Mouse (Mus musculus): ENCODE measurements at regions not wholly inside any gene's neighbourhood (a gene's known extent, or its start where the extent isn't known, plus 50 kb on each side); places are given as distances from the start of the nearest gene placed in this dataset.
"Not testable (repeated sequence)": the region's sequence is repeated elsewhere in the genome, so short reads cannot be mapped to it uniquely, and the experiment has no call there.

DNA sequence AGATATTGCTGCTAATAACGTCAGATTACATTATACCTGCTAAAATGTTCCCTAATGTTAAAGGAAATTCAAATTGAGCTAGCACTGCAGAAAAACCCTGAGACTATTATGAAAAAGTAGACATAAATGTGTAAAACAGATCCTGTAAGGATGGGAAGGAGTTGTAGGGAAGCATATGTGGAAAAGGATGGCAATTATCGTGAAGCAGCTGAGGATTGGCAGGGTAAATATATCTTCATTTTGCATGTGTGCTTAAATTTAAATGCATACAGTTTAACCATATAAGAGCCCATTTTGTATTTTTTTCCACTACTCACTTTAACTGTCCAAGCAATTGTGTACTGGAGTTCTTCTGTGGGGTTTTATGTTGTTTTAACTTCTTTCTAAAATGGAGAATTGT, 1751.9 kb downstream of the Cntnap5b start:
- Histone ChIP-seq H3K27ac (replicated peaks; ENCODE audit: low read depth, low read length) (no peak overlapping the region), H3K4me2 (ENCODE audit: low read length) (no peak overlapping the region), H3K27me3 (ENCODE audit: control insufficient read depth, insufficient read depth, low read length) (no peaks in the 10 kb centered on the region), H3K4me1 (ENCODE audit: control insufficient read depth, insufficient read depth, low read length) (no peaks in the 10 kb centered on the region), H3K36me3 (ENCODE audit: control insufficient read depth, insufficient read depth, low read length) (no peaks in the 10 kb centered on the region), H3K4me3 (replicated peaks; ENCODE audit: low read depth, low read length) (no peak overlapping the region), H3K9me3 (ENCODE audit: control insufficient read depth, low read length) (no peaks in the 10 kb centered on the region), H3K9ac (replicated peaks; ENCODE audit: low read length) (no peak overlapping the region)
- 96% methylated on average over 2 of the region's 2 CpGs for WGBS
- DNase-seq (no peak), ATAC-seq (ENCODE audit: low FRiP score, low TSS enrichment) (no peak)

DNA sequence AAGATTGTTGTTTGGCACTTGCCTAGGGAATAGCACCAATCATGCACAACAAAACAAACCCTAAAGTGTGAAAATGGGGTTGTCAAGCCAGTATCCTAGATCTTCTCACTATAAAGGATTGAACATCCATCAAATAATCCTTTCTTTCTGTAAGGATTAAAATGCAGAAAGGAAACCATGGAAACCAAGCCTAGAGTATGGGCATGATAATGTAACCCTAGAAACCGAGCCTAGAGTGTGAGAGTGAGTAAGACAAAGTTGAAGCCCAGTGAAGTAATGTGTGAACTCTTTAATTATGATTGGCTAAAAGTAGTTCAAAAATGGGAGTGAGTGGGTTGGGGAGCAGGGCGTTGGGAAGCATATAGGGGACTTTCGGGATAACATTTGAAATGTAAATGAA, 1757.4 kb downstream of the Cntnap5b start:
- H3K36me3 ChIP-seq (ENCODE audit: control insufficient read depth, insufficient read depth, low read length): no peaks in the 10 kb centered on the region
- peak; percentile 8 for DNase-seq
- no peak overlapping the region for H3K4me3 ChIP-seq (replicated peaks; ENCODE audit: low read depth, low read length)
- H3K4me2 ChIP-seq (ENCODE audit: low read length): no peak overlapping the region
- whole genome bisulfite sequencing: 47% methylated on average over 3 of the region's 3 CpGs
- H3K9me3 ChIP-seq (ENCODE audit: control insufficient read depth, low read length): no peaks in the 10 kb centered on the region
- no peaks in the 10 kb centered on the region for H3K27me3 ChIP-seq (ENCODE audit: control insufficient read depth, insufficient read depth, low read length)
- H3K27ac ChIP-seq (replicated peaks; ENCODE audit: low read depth, low read length): no peak overlapping the region
- H3K4me1 ChIP-seq (ENCODE audit: control insufficient read depth, insufficient read depth, low read length): no peaks in the 10 kb centered on the region
- no peak for ATAC-seq (ENCODE audit: low FRiP score, low TSS enrichment)
- no peak overlapping the region for H3K9ac ChIP-seq (replicated peaks; ENCODE audit: low read length)

- Histone ChIP-seq H3K27me3 (ENCODE audit: control insufficient read depth, insufficient read depth, low read length) (no peaks in the 10 kb centered on the region), H3K9me3 (ENCODE audit: control insufficient read depth, low read length) (no peaks in the 10 kb centered on the region), H3K27ac (replicated peaks; ENCODE audit: low read depth, low read length) (no peak overlapping the region), H3K36me3 (ENCODE audit: control insufficient read depth, insufficient read depth, low read length) (no peaks in the 10 kb centered on the region), H3K4me3 (replicated peaks; ENCODE audit: low read depth, low read length) (no peak overlapping the region), H3K9ac (replicated peaks; ENCODE audit: low read length) (no peak overlapping the region), H3K4me2 (ENCODE audit: low read length) (no peak overlapping the region), H3K4me1 (ENCODE audit: control insufficient read depth, insufficient read depth, low read length) (no peaks in the 10 kb centered on the region)
- WGBS: 96% methylated on average over 1 of the region's 1 CpGs
- no peak for ATAC-seq (ENCODE audit: low FRiP score, low TSS enrichment)
- DNase-seq: no peak
Measured at GRCm38 (mm10) chr1:101572256-101572655, 1799.7 kb downstream of the Cntnap5b start.

GRCm38 (mm10) chr1:101585325-101586028, 1812.9 kb downstream of the Cntnap5b start:
- no peaks in the 10 kb centered on the region for H3K27me3 ChIP-seq (ENCODE audit: control insufficient read depth, insufficient read depth, low read length)
- 0 out of 2 replicates have a peak overlapping the region, but pooled peaks have one; percentile 32 for H3K27ac ChIP-seq (replicated peaks; ENCODE audit: low read depth, low read length)
- 31% methylated on average over 2 of the region's 2 CpGs for WGBS
- DNase-seq (peak; percentile 49), ATAC-seq (ENCODE audit: low FRiP score, low TSS enrichment) (no peak)
- H3K4me1 ChIP-seq (ENCODE audit: control insufficient read depth, insufficient read depth, low read length): no peaks in the 10 kb centered on the region
- no peaks in the 10 kb centered on the region for H3K36me3 ChIP-seq (ENCODE audit: control insufficient read depth, insufficient read depth, low read length)
- no peak overlapping the region for H3K9ac ChIP-seq (replicated peaks; ENCODE audit: low read length)
- H3K4me2 ChIP-seq (ENCODE audit: low read length): no peak overlapping the region
- no peaks in the 10 kb centered on the region for H3K9me3 ChIP-seq (ENCODE audit: control insufficient read depth, low read length)
- no peak overlapping the region for H3K4me3 ChIP-seq (replicated peaks; ENCODE audit: low read depth, low read length)

DNA sequence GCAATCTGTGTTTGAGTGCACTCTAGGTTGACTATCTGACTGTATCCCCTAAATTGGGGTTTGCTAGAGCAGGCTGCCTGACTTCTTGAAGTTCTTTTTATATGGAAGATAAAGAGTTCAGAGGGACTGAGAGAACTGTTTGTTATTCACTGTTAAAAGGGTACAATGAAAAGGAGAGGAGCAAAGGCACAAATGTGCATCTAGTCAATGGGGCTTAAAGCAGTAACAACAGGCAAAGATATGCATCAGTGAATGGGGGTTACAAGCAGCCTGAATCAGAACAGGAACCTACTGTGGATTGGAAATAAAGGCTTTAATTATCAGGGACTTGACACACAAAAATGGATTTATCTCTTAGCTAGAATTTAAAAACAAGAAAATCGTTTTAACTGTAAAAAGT, 1855.9 kb downstream of the Cntnap5b start:
- no peaks in the 10 kb centered on the region for H3K9me3 ChIP-seq (ENCODE audit: control insufficient read depth, low read length)
- no peaks in the 10 kb centered on the region for H3K4me1 ChIP-seq (ENCODE audit: control insufficient read depth, insufficient read depth, low read length)
- DNase-seq (no peak), ATAC-seq (ENCODE audit: low FRiP score, low TSS enrichment) (no peak)
- no peak overlapping the region for H3K9ac ChIP-seq (replicated peaks; ENCODE audit: low read length)
- H3K27me3 ChIP-seq (ENCODE audit: control insufficient read depth, insufficient read depth, low read length): no peaks in the 10 kb centered on the region
- H3K4me3 ChIP-seq (replicated peaks; ENCODE audit: low read depth, low read length): no peak overlapping the region
- no peak overlapping the region for H3K27ac ChIP-seq (replicated peaks; ENCODE audit: low read depth, low read length)
- H3K36me3 ChIP-seq (ENCODE audit: control insufficient read depth, insufficient read depth, low read length): no peaks in the 10 kb centered on the region
- 5% methylated on average over 1 of the region's 1 CpGs for WGBS
- H3K4me2 ChIP-seq (ENCODE audit: low read length): no peak overlapping the region

DNA sequence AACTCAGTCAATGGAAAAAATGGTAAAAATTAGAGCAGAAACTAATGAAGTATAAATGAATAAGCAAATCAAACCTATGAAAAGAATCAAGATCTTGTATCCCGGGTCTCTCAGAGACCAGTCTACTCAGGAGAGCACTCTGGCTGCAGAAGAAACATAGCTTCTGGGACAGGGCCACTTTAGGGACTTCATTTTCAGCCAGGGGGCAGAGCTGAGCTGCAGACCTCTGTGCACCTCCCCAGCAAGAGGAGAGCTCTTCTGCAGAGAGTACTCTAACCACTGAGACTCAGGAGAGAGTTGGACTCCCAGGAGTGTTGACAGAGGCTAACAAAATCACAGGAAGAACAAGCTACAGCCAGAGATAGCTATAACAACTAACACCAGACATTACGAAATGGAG, 1856.4 kb downstream of the Cntnap5b start:
- 67% methylated on average over 2 of the region's 2 CpGs for WGBS
- Histone ChIP-seq H3K36me3 (ENCODE audit: control insufficient read depth, insufficient read depth, low read length) (no peaks in the 10 kb centered on the region), H3K9me3 (ENCODE audit: control insufficient read depth, low read length) (no peaks in the 10 kb centered on the region), H3K4me2 (ENCODE audit: low read length) (no peak overlapping the region), H3K27ac (replicated peaks; ENCODE audit: low read depth, low read length) (no peak overlapping the region), H3K27me3 (ENCODE audit: control insufficient read depth, insufficient read depth, low read length) (no peaks in the 10 kb centered on the region), H3K4me1 (ENCODE audit: control insufficient read depth, insufficient read depth, low read length) (no peaks in the 10 kb centered on the region), H3K9ac (replicated peaks; ENCODE audit: low read length) (no peak overlapping the region), H3K4me3 (replicated peaks; ENCODE audit: low read depth, low read length) (no peak overlapping the region)
- no peak for DNase-seq
- no peak for ATAC-seq (ENCODE audit: low FRiP score, low TSS enrichment)

- H3K4me1 ChIP-seq (ENCODE audit: control insufficient read depth, insufficient read depth, low read length); H3K9me3 ChIP-seq (ENCODE audit: control insufficient read depth, low read length); H3K9ac ChIP-seq (replicated peaks; ENCODE audit: low read length); ATAC-seq (ENCODE audit: low FRiP score, low TSS enrichment); H3K27ac ChIP-seq (replicated peaks; ENCODE audit: low read depth, low read length); H3K36me3 ChIP-seq (ENCODE audit: control insufficient read depth, insufficient read depth, low read length); H3K27me3 ChIP-seq (ENCODE audit: control insufficient read depth, insufficient read depth, low read length); H3K4me2 ChIP-seq (ENCODE audit: low read length); H3K4me3 ChIP-seq (replicated peaks; ENCODE audit: low read depth, low read length); DNase-seq: not testable (repeated sequence)
- WGBS: 91% methylated on average over 2 of the region's 2 CpGs
Measured at GRCm38 (mm10) chr1:101664287-101664686, 1891.7 kb downstream of the Cntnap5b start.

DNA sequence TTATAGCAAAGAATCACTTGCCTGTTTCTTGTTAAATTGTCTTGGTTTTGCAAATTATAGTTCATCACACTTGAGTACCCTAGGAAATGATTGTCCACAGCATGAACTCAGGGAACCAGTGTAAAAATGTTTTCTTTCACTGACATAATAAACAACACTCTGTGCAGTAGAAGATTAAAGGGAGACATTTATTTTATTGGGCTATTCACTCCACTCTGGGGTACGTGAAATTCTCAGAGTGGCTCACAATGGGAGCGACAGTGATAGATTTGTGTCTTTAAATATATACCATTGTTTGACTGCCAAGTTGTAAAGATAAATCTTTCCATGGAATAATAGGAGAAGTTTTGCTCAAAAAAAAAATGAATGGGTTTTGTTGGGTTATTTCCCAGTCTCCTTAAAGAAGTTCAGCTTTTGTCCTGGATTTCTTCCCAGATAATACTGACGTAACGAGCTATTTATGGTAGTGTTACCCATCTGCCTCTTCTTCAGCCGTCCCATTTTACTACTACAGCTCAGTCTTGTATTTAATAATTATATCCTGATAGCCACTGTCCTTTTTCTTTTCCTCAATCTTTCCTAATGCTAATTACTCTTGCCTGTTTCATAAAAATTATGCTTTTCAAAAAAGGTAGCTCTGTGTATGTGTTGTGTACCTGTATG, 1911.3 kb downstream of the Cntnap5b start:
- 67% methylated on average over 5 of the region's 5 CpGs for WGBS
- ATAC-seq (ENCODE audit: low FRiP score, low TSS enrichment): no peak

GRCm38 (mm10) chr1:101684983-101685382, 1912.4 kb downstream of the Cntnap5b start:
- Histone ChIP-seq H3K4me1 (ENCODE audit: control insufficient read depth, insufficient read depth, low read length) (no peaks in the 10 kb centered on the region), H3K27me3 (ENCODE audit: control insufficient read depth, insufficient read depth, low read length) (no peaks in the 10 kb centered on the region), H3K9ac (replicated peaks; ENCODE audit: low read length) (no peak overlapping the region), H3K4me2 (ENCODE audit: low read length) (no peak overlapping the region), H3K36me3 (ENCODE audit: control insufficient read depth, insufficient read depth, low read length) (no peaks in the 10 kb centered on the region), H3K4me3 (replicated peaks; ENCODE audit: low read depth, low read length) (no peak overlapping the region), H3K27ac (replicated peaks; ENCODE audit: low read depth, low read length) (no peak overlapping the region), H3K9me3 (ENCODE audit: control insufficient read depth, low read length) (no peaks in the 10 kb centered on the region)
- ATAC-seq (ENCODE audit: low FRiP score, low TSS enrichment) (peak; percentile 46; the same call in 1 of the 2 replicates), DNase-seq (no peak)

More for the DNA sequence above, 1911.3 kb downstream of the Cntnap5b start:
- H3K27me3 ChIP-seq (ENCODE audit: control insufficient read depth, insufficient read depth, low read length): no peaks in the 10 kb centered on the region
- no peak overlapping the region for H3K9ac ChIP-seq (replicated peaks; ENCODE audit: low read length)
- H3K4me1 ChIP-seq (ENCODE audit: control insufficient read depth, insufficient read depth, low read length): no peaks in the 10 kb centered on the region
- H3K9me3 ChIP-seq (ENCODE audit: control insufficient read depth, low read length): no peaks in the 10 kb centered on the region
- H3K27ac ChIP-seq (replicated peaks; ENCODE audit: low read depth, low read length): no peak overlapping the region
- no peaks in the 10 kb centered on the region for H3K36me3 ChIP-seq (ENCODE audit: control insufficient read depth, insufficient read depth, low read length)
- no peak overlapping the region for H3K4me3 ChIP-seq (replicated peaks; ENCODE audit: low read depth, low read length)
- no peak overlapping the region for H3K4me2 ChIP-seq (ENCODE audit: low read length)
- DNase-seq: no peak
